Mouse (Mus musculus) left cerebral cortex, adult 11 months (tissue): ENCODE measurements at regions not wholly inside any gene's neighbourhood (a gene's known extent, or its start where the extent isn't known, plus 50 kb on each side); places are given as distances from the start of the nearest gene placed in this dataset.
A peak's percentile ranks its signal among the peaks of the same experiment; 100 is the strongest.

ENCODE experiments used
- DNase-seq: peaks from one replicate; pipeline ENCODE4 v3.0.0; 2022; ENCODE audit warnings: low spot score

DNA sequence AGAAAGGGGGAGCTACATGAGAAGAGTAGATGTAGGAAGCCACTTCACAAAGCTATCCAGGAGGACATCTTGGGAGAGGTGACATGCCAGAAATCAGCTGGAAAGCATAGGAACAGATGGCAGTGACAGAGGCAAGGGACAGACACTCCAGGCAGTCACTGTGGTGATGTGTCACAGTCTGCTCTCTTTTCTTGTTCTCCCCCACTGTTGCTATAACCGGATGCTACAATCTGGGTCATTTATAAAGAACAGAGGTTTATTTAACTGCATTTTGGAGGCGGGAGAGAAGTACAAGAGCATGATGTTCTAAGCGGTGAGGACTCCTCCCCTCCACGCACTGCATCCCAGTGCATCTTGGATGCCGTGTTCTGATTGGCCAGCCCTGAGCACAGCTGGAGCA, 133.8 kb upstream of the Med13l start:
- DNase-seq: peak; percentile 65

DNA sequence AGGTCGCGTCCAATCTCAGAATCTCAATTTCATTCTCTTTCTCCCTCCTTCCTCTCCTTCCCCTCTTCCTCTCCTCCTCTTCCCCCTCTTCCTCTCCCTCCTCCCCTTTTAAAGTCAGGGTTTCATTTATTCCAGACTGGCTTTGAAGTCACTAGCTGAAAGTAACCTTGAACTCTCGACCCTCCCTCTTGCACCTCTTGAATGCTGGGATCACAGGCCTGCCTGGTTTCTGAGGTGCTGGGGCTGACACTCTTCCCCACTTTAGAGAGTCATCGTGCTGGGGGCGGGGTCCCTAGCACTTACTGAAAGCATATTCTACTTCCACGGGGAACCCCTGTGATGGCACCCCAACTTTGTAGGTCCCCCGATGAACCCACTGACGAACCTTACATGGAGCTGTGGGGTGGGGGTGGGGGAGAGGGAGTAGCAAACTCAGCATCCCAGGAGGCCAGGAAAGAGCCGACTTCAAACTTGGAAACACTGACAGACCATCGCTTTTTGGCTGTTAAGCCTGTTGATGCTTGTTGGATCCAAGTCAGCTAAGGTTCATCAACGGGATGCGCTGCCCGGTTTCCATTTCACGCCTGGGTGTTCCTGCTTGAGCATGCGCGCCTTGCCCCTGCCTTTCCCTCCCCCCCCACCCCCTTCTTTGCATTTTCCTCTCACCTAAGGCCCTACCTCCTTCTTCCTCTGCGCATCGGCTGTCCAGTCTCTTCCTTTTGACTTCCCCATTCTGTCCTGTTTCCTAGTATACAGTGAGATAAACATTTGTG, 132.0 kb upstream of the Med13l start:
- no peak for DNase-seq

DNA sequence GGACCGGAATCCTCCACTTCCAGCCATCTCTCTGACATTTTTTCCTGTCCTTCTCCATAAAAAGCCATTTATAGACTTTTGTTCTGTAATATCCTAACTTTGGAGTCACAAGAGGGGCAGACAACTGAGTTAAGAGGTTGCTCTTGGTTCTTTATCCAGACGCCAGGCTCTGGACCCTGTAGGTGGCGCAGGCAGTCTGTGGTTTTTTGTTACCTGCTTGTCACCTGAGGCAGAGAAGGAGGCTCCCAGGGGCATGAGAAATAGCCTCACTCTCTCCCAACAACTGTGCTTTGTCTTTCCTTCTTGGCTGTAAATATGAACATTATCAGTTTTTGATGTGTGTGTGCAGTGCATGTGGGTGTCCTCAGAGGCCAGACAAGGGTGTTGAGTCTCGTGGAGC, 126.9 kb upstream of the Med13l start:
- DNase-seq: no peak

DNA sequence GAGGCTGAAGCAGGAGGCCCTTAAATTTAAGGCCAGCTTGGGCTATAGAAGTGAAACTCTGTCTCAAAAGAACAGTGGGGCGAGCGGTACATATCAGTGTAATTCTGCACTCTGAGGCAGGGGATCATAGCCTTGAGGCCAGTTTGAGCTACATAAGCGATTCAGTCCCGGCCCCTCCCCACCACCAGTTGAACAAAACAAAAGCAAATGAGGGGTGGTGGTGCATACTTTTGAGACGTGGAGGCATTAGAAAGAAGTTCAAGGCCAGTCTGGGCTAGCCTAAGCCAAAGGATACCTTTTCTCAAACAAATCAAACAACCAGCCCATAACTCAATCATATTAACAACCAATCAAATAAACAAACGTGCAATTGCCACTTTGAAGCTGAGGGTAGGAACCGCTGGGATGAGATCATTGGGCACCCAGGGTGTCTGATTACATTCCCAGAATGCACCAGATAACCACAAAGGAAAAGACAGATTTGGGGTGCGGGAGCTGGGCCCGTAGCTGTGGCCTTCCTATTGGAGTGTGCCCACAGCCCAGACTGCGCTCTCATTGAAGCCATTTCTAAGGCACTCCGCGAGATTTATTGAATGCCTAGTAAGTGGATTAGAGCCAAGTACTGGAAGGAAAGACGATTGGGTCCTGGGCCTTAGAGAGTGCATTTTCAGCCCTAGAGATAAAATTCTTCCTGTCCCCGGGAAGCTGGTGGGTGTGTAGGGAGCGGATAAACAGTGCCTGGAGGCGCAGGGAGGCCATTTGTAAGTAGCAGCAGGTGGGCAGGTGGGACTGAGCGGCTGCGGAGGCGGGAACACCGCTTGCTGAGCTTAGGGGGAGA, 125.5 kb upstream of the Med13l start:
- no peak for DNase-seq

DNA sequence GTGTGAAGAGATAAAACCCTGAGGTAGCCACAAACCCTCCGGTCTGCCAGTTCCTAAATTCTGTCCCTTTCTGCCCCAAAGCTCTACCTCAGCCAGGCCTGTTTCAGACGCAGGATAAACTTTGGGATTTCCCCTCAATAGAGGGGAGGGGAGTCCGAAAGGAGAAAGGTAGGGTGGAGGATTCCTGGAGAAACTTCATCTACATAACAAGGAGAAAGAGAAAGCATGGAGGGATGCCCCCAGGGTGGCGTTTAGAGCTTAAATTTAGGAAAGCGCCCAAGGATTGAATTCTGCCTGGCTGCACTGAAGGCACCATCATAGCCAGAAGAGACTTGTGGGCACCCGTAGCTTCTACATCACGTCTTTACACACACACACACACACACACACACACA, 124.9 kb upstream of the Med13l start:
- no peak for DNase-seq

DNA sequence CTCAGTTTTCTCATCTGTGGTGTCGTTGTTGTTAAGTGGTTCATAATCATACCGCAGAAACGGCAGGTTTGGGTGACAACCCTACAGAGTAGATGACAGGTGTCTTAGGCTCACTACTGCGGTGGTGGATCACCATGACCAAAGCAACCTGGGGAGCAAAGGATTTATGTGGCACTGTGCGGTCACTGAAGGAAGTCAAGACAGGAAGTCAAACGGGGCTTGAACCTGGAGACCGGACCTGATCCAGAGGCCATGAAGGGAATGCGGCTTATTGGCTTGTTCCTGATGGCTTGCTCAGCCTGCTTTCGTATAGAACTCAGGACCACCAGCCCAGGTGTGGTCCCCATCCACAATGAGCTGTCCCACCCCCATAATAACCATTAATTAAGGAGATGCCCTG, 124.4 kb upstream of the Med13l start:
- DNase-seq: no peak

DNA sequence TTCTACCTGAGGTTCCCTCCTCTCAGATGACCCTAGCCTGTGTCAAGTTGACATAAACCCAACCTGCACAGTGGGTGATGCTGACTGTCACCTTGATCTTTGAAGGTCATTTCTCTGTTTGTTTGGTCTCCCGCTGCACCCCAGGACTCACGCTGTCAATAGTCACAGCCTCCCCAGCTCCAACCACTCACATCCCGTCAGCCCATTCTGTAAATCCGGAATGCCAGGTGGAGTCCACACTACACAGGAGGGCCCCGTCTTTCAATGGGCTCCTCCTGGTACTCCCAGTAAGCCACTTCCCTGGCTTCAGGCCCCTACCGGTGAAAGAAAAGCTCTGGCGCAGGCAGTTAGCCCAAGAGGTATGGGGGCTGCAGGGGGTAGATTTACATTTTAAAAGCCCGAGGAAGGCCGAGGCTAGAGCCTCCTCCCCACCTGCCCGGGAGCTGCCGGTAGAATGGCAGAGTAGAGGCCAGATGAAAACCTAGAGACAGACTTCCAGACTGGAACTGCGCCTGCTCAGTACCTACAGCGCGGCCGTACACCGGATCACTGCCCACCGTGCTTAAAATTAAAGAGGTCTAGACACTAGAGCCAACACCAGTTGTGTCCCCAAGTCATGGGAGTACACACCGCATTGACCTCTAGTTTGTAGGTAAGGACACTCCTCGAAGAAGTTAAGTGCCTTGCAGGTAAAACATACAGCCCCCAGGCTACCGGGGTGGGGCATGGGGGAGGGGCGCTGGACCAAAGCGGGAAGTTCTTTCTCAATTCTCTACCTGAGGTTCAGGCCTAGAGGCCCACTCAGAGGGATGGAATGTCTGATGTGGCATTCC, 123.8 kb upstream of the Med13l start:
- DNase-seq: no peak

DNA sequence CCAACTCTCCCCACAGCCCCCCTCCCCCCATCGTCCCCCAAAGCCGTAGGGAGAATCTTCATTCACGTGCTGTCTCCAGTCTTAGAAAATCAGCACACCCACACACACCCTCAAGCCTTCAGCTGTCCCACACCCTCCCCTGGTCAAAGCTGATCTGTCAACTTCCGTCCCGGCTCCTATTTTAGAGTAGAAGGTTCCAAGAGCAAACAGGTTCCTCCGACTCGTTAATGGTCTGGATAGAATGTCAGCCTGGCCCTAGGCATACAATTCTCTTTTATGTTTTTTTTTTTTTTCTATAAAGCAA, 123.2 kb upstream of the Med13l start:
- DNase-seq: no peak

DNA sequence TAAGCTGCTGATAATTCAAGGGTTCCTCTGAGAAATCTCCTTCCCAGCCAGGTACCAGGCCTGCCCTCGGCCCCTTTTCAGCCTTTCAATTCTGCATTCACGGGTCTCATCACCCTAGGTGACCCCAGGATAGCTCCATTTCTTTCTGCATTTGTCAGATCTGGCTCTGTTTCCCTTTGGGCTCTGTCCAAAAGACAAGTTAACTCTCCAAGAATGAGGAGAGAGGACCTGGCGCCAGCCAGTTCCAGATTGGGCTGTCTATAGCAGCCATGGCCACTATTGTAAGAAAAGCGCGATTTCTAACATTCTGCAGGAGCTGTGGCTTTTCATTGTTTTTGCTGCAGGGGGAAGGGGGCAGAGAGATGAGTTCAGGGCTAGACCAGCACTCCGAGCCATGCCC, 122.5 kb upstream of the Med13l start:
- no peak for DNase-seq

DNA sequence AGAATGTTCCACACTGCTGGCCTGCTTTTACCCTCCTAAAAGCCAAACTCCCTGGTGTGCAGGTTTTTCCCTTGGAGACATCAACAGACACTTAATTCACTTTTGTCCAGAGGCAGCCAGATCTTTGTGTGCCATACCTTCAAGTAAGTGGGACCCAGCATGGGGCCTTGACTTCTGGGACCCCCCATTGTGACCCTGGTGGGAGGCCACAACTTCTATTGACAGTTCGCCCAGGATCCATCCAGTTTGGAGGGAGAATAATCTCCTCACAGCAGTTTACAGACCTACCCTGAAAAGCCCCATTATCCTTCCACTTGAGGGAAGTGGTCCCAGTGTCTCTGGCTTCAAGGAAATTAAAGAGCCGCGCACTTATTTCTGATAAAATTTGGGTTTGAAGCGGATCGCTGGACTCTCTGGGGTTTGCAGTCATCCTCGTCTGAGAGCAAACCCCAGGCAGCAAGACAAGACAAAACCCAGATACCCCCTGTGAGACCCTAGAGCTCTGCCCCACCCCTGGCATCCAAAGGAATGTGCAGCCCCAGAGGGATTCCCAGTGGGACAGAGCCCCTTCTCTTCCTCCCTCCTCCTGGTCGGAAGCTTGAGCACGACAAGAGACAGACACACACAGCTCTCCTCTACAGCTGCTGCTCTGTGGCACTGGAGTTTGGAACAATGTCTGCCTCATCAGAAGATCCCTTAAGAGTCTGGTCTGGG, 115.8 kb upstream of the Med13l start:
- DNase-seq: no peak

DNA sequence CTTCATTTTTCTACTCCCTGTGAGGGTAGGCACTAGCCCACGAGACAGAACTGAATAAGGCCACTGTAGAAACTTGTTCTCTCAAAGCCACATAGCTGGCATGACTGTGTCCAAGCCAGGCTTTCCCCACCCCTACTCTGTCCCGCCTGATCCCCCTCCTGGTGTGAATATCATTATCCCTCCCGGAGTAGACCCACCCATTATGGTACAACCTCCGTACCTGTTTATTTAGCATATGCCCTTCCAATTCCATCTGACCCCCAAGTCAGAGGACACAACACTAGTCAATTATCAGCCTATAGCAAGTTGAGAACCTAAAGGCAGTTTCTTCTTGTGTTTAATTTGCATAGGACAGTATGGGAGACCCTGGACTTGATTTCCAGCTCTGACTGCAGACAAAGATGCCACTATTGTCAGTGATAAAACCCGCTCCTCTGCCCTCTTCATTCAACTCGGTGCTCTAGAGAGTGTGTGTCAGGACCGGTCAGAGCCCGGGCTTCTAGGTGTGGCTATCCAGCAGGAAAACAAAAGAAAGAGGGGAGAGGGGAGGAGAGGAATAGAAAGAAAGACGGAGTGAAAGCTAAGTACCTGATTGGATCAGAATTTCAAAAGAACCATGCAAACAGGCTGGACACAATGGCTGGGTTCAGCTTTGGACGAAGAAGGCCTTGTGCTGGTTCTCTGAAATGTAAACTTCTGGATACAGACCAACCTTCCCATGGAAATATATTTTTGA, 115.1 kb upstream of the Med13l start:
- DNase-seq: no peak

DNA sequence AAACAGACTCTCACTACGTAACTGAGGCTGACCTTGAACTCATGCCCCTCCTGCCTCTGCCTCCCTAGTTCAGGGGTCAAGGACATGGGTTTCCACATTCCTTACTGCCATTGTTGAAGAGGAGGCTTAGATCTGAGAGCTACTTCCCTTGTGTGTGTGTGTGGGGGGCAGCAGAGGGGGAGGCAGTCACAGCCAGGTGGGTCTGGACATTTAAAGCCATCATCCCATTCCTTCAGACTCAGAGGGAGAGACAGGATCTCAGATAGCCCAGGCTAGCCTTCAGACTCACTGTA, 114.5 kb upstream of the Med13l start:
- DNase-seq: no peak

DNA sequence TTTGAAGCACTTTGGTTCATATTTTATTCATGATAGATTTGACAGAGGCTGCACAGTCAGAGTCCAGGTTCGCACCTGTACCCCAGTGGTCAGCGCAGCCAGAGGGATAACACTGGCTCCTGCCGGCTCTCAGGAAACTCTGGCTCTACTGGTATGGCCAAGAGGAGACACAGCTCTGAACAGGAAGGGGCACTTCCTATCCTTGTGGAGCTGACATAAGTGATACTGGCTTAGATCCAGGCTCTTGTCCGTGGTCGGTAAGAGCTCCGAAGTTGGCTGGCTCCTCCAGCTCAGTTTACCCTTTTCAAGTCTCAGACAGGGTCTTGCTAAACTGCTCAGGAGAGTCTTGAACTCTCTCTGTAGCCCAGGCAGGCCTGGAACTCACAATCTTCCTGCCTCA, 113.6 kb upstream of the Med13l start:
- no peak for DNase-seq

DNA sequence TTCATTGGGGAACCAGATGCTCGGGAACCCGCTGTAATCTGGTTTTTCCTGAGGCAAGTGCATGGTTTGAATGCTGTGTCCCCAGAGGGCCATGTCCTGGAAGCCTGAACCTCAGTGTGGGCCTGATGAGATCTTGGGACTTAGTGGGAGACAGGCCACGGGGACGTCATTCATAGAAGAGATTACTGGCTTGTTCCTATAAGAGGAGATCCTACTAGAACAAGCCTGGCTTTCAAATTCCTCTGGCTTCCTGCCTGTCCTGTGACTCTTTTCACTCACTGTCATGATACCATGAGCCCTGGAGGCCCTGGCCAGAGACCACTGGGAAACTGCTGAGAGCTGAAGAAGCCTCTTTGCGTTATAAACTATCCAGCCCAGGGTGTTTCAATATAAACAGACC, 113.1 kb upstream of the Med13l start:
- DNase-seq: no peak

DNA sequence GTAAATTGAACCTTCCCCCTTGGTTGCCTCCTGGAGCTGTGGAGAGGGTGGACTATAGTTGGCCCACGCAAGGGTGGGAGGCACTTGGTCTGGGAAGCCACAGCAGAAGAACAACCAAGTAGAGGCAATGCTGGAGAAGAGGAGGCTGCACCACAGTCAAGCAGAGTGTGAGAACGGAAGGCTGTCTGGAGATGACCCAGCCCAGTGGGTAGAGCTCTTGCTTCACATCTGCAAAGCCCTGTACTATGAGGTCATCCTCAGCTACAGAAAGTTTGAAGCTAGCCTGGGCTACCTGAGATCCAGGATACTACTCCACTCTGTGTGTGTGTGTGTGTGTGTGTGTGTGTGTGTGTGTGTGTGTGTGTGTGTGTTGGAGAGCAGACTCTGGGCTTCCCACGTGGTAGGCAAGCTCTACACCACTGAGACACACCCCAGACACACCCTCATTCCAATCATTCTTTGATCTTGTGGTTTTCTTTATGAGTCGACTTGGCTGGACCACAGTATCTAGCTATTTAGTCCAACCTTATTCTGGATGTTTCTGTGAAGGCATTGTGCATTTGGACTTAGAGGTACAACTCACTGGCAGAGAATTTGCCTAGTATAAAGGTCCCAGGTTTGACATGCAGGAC, 111.5 kb upstream of the Med13l start:
- DNase-seq: no peak

DNA sequence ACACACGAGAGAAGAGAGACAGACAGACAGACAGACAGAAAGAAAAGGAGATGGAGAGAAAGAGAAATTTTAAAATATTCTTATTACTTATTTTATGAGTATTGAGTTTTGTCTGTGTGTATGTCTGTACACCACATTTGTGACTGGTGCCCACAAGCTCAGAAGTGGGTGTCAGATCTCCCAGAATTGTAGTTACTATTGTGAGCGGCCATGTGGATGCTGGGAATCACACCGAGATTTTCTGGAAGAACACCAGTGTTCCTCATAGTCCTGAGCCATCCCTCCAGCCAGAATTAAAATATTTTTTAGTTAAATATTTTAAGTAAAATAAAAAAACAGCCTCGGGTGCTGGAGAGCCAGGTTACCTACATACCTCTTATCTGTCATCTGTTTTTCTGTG, 110.6 kb upstream of the Med13l start:
- DNase-seq: no peak

DNA sequence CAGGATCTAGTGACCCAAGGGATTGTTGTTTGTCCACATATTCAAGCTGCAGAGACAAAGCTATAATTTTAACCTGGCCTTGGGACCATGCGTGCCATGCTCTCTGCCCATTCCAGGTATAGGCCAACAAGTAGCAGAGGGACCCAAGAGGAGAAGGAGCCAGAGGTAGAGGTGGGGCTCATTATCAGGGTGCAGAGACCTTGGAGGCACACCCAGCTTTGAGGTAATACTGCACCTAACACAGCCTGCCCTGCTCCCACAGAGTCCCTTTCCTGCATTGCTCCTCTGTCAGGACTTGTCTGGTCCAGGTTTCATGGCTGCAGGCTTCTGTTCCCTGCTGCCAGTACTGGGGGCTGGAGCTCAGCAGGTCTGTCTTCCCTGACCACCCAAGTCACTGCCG, 108.4 kb upstream of the Med13l start:
- DNase-seq: no peak

DNA sequence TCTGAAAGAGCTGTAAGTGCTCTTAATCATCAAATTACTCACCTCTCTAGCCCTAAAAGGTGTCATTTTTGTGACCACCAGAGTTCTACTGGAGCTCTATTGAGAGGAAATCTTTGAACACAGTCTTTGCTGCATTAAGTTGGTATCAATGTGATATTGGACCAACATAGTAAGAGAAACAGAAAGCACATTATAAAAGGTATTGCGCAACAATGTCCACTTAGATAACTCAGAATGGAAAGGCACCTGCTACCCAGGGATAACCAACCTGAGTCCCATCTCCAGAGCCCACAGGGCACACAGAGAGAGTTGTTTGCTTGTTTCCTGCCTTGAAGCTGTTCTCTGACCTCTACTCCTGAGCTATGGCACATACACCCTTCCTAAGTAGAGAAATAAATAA, 106.4 kb upstream of the Med13l start:
- no peak for DNase-seq

DNA sequence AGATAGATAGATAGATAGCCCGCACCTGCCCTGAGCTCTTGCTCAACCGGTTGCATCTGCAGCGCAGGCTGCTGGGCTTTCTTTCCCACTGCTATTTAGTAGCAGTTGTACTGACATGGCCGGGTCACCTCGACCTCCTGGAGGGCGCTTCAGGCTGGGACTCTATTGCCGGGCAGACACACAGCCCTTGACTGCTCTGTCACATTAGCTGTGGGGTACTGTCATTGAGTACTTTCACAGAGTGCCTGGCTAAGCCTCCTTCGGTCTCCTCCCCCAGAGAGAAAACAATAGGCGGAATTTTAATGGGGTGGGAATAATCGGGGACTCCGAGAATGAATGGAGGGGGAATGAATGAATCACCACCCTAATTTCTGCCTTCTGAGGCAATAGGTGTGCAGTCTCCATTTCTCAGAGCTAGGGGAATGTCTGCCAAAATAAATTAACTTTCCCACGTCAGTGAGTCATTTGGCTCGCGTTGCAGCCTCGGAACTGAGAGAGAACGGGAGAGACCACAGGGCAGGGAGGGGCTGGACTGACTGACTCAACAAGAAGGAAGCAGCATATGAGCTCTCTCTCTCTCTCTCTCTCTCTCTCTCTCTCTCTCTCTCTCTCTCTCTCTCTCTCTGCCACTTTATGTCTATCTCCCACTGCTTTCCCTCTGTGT, 101.6 kb upstream of the Med13l start:
- DNase-seq: peak; percentile 33

DNA sequence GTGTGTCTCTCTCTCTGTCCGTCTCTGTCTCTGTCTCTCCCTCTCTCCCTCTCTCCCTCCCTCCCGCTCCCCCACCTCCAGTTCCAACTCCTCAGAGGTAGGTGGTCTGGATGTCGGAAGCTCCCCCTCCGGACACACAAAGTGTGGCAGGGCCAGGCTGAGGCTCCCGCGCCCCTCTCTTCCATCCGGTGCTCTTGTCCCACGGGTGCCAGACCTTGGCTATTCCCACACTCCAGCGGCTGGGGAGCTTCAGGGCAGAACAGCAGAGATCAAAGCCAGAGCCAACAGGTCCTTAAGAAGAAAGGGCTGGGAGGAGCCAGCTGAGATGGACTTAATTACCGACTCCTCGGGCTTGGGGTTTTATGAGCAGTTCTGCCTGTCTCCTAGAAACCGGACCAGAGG, 101.1 kb upstream of the Med13l start:
- DNase-seq: no peak

DNA sequence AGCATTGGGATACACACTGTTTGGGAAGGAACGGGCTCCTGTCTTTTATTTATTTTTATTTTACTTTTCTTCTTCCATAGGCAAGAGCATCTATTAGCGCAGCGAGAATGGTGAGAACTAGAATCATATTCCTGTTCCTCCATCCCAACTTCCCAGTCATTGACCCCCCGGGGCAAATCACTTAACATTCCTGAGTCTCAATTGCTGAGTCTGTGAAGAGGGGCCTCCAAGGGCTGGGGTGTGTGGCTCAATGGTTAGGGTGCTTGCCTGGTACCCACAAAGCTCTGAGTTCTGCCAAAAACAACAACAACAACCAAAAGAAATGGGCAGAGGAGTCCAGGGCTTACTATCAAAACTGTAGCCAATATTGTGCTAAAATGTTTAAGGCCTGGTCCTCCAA, 98.5 kb upstream of the Med13l start:
- no peak for DNase-seq
